Mouse (Mus musculus) megakaryocyte, embryonic 14.5 days (primary cell): ENCODE data around the gene Sox13. TPM values are rescaled to one million over a fixed set of nuclear protein-coding genes. Genes with fewer than 3 reads are reported as not detected.

Experiments used
- H3K27me3 ChIP-seq: replicated peaks from 2 replicates; pipeline ENCODE3; 2012; ENCODE audit warnings: inconsistent platforms
- H3K36me3 ChIP-seq: replicated peaks from 2 replicates; pipeline ENCODE3; 2012; ENCODE audit warnings: low read length, inconsistent platforms, mixed read lengths
- H3K4me1 ChIP-seq: 2 replicates; pipeline ENCODE4 v1.6.1; 2012; ENCODE audit warnings: inconsistent platforms
- H3K4me3 ChIP-seq: replicated peaks from 2 replicates; pipeline ENCODE3; 2012; ENCODE audit warnings: moderate library complexity, mild to moderate bottlenecking, inconsistent platforms
- H3K9me3 ChIP-seq: 2 replicates; pipeline ENCODE4 v1.6.1; 2012; ENCODE audit warnings: inconsistent platforms
- FLI1 ChIP-seq: IDR thresholded peaks from 2 replicates; pipeline ENCODE4 v1.6.1; 2012; ENCODE audit warnings: low read length, inconsistent platforms, mixed read lengths
- GATA1 ChIP-seq: IDR thresholded peaks from 3 replicates; pipeline ENCODE4 v1.6.1; 2012; ENCODE audit warnings: mixed read lengths, low read length, inconsistent platforms, borderline replicate concordance
- polyA plus RNA-seq: library from polyadenylated mRNA; stranded (reverse); fragments of >175 nt; gene quantifications from 2 replicates; pipeline ENCODE4 v1.2.3, GENCODE M21; 2012; ENCODE audit warnings: low replicate concordance; ENCODE audit not compliant: insufficient read depth

The Sox13 gene
- polyA plus RNA-seq, 1 experiment: 1.3 TPM

DNA sequence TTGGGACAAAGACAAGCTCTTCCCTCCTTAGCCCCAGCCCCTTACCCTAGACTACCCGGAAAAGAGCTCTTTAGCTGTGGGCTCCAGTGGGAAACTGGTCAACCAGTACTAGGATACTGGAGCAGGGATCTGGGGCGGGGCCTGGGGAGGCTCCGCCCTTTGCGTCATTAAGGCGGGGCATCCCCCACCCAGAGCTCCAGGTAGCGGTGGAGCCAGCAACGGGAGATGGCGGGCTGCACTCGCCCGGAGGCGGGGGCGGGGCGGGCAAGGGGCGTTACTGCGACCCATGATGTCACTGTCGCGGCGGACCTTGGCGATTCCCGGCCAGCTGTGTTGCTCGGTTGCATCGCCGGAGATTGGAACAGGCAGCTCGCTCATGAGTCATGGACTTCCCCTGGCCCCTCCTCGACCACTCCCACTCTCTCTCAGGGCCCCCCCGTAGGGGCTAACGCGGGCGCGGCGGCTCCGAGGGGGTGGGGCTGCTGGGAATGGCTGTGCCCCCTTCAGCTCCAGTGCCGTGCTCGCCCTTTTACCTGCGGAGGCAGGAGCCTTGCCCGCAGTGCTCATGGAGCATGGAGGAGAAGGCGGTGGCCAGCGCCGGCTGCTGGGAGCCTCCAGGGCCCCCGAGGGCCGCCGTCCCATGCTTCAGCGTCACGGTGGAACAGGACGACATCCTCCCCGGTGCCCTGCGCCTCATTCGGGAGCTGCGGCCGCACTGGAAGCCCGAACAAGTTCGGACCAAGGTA, 60.7 kb downstream of the Sox13 start, which contains the start of gene Etnk2:
Gene Etnk2 (plus strand): TSS at position 297 of the 746 bp plus-strand sequence.
- peaks cover 25% of the 10 kb centered on the region for H3K4me1 ChIP-seq
- no peak for TF ChIP-seq FLI1
- TF ChIP-seq GATA1: no peak
- no peaks in the 10 kb centered on the region for H3K36me3 ChIP-seq
- peaks cover 10% of the 10 kb centered on the region for H3K9me3 ChIP-seq
- peaks cover 92% of the 10 kb centered on the region for H3K27me3 ChIP-seq
- peak within 1 kb of the TSS; percentile 91 for H3K4me3 ChIP-seq

DNA sequence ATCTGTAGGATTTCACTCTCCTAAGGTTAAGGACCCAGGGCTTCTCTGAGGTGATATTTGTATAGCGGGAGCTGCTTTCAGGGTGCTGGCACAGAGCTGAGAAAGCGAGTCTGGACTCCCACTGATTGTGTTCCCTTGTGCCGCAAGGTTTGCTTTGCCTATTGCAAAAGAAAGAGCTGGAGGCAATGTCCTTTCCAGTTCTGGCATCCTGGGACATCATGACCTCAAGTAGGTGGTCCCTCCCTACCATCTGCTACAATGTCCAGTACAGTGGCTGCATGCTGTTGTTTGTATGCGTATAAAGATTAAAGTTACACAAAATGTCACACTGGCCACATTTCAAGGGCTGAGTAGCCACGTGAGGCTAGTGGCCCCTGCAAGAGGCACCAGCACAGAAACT, 62.1 kb downstream of the Sox13 start:
- Histone ChIP-seq H3K36me3 (no peaks in the 10 kb centered on the region), H3K27me3 (peaks cover 95% of the 10 kb centered on the region), H3K4me1 (peaks cover 15% of the 10 kb centered on the region), H3K9me3 (peaks cover 10% of the 10 kb centered on the region), H3K4me3 (no peak overlapping the region)
- TF ChIP-seq FLI1 (no peak), GATA1 (no peak)

- Histone ChIP-seq H3K27me3 (peaks cover 96% of the 10 kb centered on the region), H3K36me3 (no peaks in the 10 kb centered on the region), H3K9me3 (peaks cover 10% of the 10 kb centered on the region), H3K4me3 (no peak overlapping the region), H3K4me1 (peaks cover 15% of the 10 kb centered on the region)
- no peak for TF ChIP-seq FLI1
- no peak for TF ChIP-seq GATA1
Observed at GRCm38 (mm10) chr1:133361006-133361405, 63.2 kb downstream of the Sox13 start.

GRCm38 (mm10) chr1:133356330-133356729, 67.8 kb downstream of the Sox13 start:
- H3K4me3 ChIP-seq: no peak overlapping the region
- peaks cover 6% of the 10 kb centered on the region for H3K9me3 ChIP-seq
- no peaks in the 10 kb centered on the region for H3K4me1 ChIP-seq
- H3K36me3 ChIP-seq: no peaks in the 10 kb centered on the region
- H3K27me3 ChIP-seq: peaks cover 94% of the 10 kb centered on the region
- TF ChIP-seq FLI1 (no peak), GATA1 (no peak)

- peaks cover 93% of the 10 kb centered on the region for H3K27me3 ChIP-seq
- H3K9me3 ChIP-seq: peaks cover 1% of the 10 kb centered on the region
- no peaks in the 10 kb centered on the region for H3K36me3 ChIP-seq
- H3K4me3 ChIP-seq: no peak overlapping the region
- no peak for TF ChIP-seq GATA1
- TF ChIP-seq FLI1: no peak
- H3K4me1 ChIP-seq: no peaks in the 10 kb centered on the region
Observed at GRCm38 (mm10) chr1:133355912-133356311, 68.3 kb downstream of the Sox13 start.

- Histone ChIP-seq H3K4me1 (no peaks in the 10 kb centered on the region), H3K9me3 (no peaks in the 10 kb centered on the region), H3K27me3 (peaks cover 95% of the 10 kb centered on the region), H3K4me3 (no peak overlapping the region), H3K36me3 (no peaks in the 10 kb centered on the region)
- TF ChIP-seq FLI1 (no peak), GATA1 (no peak)
Observed at GRCm38 (mm10) chr1:133355469-133355868, 68.7 kb downstream of the Sox13 start.

- H3K4me1 ChIP-seq: no peaks in the 10 kb centered on the region
- peaks cover 93% of the 10 kb centered on the region for H3K27me3 ChIP-seq
- no peak overlapping the region for H3K4me3 ChIP-seq
- no peaks in the 10 kb centered on the region for H3K36me3 ChIP-seq
- no peaks in the 10 kb centered on the region for H3K9me3 ChIP-seq
- TF ChIP-seq GATA1 (no peak), FLI1 (no peak)
Observed at GRCm38 (mm10) chr1:133353371-133353809, 70.8 kb downstream of the Sox13 start.

GRCm38 (mm10) chr1:133351762-133352161, 72.4 kb downstream of the Sox13 start:
- Histone ChIP-seq H3K36me3 (no peaks in the 10 kb centered on the region), H3K4me3 (no peak overlapping the region), H3K9me3 (no peaks in the 10 kb centered on the region), H3K27me3 (peaks cover 91% of the 10 kb centered on the region), H3K4me1 (peaks cover 12% of the 10 kb centered on the region)
- no peak for TF ChIP-seq GATA1
- TF ChIP-seq FLI1: no peak

GRCm38 (mm10) chr1:133350210-133350609, 74.0 kb downstream of the Sox13 start, which contains the start of gene Ren1:
TSS of gene Ren1 (plus strand) at chr1:133350510.
- Histone ChIP-seq H3K4me3 (no peak within 1 kb of the TSS), H3K27me3 (peaks cover 81% of the 10 kb centered on the region), H3K4me1 (peaks cover 12% of the 10 kb centered on the region), H3K36me3 (no peaks in the 10 kb centered on the region), H3K9me3 (no peaks in the 10 kb centered on the region)
- TF ChIP-seq FLI1: no peak
- no peak for TF ChIP-seq GATA1

GRCm38 (mm10) chr1:133347693-133348520, 76.3 kb downstream of the Sox13 start:
- H3K9me3 ChIP-seq: 0 out of 2 replicates have a peak, but pooled peaks cover 3% of the 10 kb centered on the region
- H3K4me3 ChIP-seq: peak overlapping the region; percentile 62
- peaks cover 12% of the 10 kb centered on the region for H3K4me1 ChIP-seq
- no peaks in the 10 kb centered on the region for H3K36me3 ChIP-seq
- no peak for TF ChIP-seq FLI1
- TF ChIP-seq GATA1: no peak
- peaks cover 65% of the 10 kb centered on the region for H3K27me3 ChIP-seq
